Mouse (Mus musculus): Measurements from ENCODE around the gene Armh3. TPM values are rescaled to one million over a fixed set of nuclear protein-coding genes. Genes with fewer than 3 reads are reported as not detected.
A peak's percentile ranks its signal among the peaks of the same experiment; 100 is the strongest.

Armh3 gene
- polyA plus RNA-seq, 2 experiments, result 13.6 to 13.7 TPM

GRCm38 (mm10) chr19:46037243-46037924 is 39.1 kb upstream of the Armh3 start:
- 36% methylated on average over 6 of the region's 6 CpGs for WGBS
- Histone ChIP-seq H3K4me2 (replicated peaks; ENCODE audit: low read depth, low read length, severe bottlenecking) (peak overlapping the region; percentile 99), H3K27ac (replicated peaks; ENCODE audit: low read depth, low read length) (peak overlapping the region; percentile 43; the same call in 1 of the 2 replicates), H3K27me3 (ENCODE audit: control insufficient read depth, insufficient read depth, low read length) (no peaks in the 10 kb centered on the region), H3K4me1 (ENCODE audit: control insufficient read depth, insufficient read depth, low read length) (peaks cover 44% of the 10 kb centered on the region), H3K9me3 (ENCODE audit: control insufficient read depth, low read length) (no peaks in the 10 kb centered on the region), H3K9ac (ENCODE audit: low read depth, low read length, severe bottlenecking) (peak overlapping the region; percentile 92), H3K36me3 (ENCODE audit: control insufficient read depth, insufficient read depth, low read length) (peaks cover 50% of the 10 kb centered on the region), H3K4me3 (replicated peaks; ENCODE audit: low read length) (peak overlapping the region; percentile 84)
- ATAC-seq (ENCODE audit: low FRiP score, low read depth) (no peak), DNase-seq (ENCODE audit: low spot score) (no peak)
- TF ChIP-seq POLR2A (IDR thresholded peaks at IDR 0.05; ENCODE audit: borderline replicate concordance, extremely low read depth, insufficient read depth, insufficient read length), result no peak

DNA sequence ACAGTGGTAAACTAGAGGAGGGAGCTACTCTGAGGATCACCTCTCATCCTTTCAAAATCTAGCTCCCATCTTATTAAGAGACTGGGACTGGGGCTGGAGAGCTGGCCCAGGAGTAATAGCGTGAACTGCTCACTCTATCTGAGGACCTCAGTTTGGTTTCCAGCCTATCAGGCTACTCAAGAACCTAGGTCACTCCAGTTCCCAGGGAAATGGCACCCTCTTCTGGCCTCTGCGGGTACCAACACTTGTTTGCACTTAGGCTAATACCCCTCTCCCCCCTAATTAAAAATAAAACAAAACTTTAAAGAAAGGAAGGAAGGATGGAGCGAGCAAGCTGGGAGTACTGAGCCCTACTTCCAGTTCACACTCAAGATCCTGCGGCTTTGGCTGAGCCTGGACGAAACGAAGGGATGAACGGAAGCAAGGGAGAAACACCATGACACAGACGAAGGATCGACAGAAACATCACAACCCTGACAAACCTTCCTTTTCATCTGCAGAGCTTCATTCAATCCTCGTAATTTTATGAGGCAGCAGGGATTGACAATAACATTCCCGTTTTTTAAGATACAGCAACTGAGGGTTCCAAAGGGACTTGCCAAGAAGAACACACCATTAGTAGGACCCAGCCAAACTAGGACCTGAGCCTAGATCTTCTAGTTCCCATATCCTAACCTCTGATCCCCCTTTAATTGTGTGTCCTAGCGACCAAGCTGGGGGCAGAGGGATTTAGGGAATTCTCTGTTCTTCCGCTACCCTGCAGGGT is 38.4 kb upstream of the Armh3 start:
- Histone ChIP-seq H3K27ac (replicated peaks; ENCODE audit: low read depth, low read length) (no peak overlapping the region), H3K27me3 (ENCODE audit: control insufficient read depth, insufficient read depth, low read length) (no peaks in the 10 kb centered on the region), H3K9me3 (ENCODE audit: control insufficient read depth, low read length) (no peaks in the 10 kb centered on the region), H3K4me3 (replicated peaks; ENCODE audit: low read length) (peak overlapping the region; percentile 84), H3K36me3 (ENCODE audit: control insufficient read depth, insufficient read depth, low read length) (peaks cover 57% of the 10 kb centered on the region), H3K9ac (ENCODE audit: low read depth, low read length, severe bottlenecking) (peak overlapping the region; percentile 92; the same call in 1 of the 2 replicates), H3K4me1 (ENCODE audit: control insufficient read depth, insufficient read depth, low read length) (peaks cover 37% of the 10 kb centered on the region), H3K4me2 (replicated peaks; ENCODE audit: low read depth, low read length, severe bottlenecking) (peak overlapping the region; percentile 99)
- DNase-seq (ENCODE audit: low spot score) (no peak), ATAC-seq (ENCODE audit: low FRiP score, low read depth) (no peak)
- WGBS, result 76% methylated on average over 13 of the region's 13 CpGs
- no peak for TF ChIP-seq POLR2A (IDR thresholded peaks at IDR 0.05; ENCODE audit: borderline replicate concordance, extremely low read depth, insufficient read depth, insufficient read length)

DNA sequence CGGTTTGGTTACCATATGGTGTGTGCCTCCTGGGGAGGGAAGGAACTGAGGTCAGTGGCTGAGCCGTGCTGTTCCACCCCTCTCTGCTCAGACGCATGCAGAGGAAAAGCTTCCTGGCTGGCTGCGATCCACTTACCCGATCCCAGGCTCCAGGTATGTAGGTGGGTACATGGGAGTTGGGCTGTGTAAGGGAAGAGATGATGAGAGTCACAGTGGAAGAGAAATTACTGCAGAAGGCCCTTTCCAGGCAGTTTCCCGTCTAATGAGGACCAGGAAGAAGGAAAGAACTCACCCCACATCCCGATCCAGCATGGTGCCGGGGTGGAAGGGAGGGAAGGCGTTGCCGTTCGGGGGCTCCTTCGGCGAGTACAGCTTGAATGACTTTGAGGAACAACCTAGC is 37.7 kb upstream of the Armh3 start:
- Histone ChIP-seq H3K4me2 (replicated peaks; ENCODE audit: low read depth, low read length, severe bottlenecking) (no peak overlapping the region), H3K27ac (replicated peaks; ENCODE audit: low read depth, low read length) (no peak overlapping the region), H3K4me3 (replicated peaks; ENCODE audit: low read length) (no peak overlapping the region), H3K4me1 (ENCODE audit: control insufficient read depth, insufficient read depth, low read length) (peaks cover 30% of the 10 kb centered on the region), H3K9me3 (ENCODE audit: control insufficient read depth, low read length) (no peaks in the 10 kb centered on the region), H3K27me3 (ENCODE audit: control insufficient read depth, insufficient read depth, low read length) (no peaks in the 10 kb centered on the region), H3K36me3 (ENCODE audit: control insufficient read depth, insufficient read depth, low read length) (peaks cover 63% of the 10 kb centered on the region), H3K9ac (ENCODE audit: low read depth, low read length, severe bottlenecking) (no peak overlapping the region)
- no peak for DNase-seq (ENCODE audit: low spot score)
- no peak for ATAC-seq (ENCODE audit: low FRiP score, low read depth)
- 91% methylated on average over 13 of the region's 13 CpGs for WGBS
- TF ChIP-seq POLR2A (IDR thresholded peaks at IDR 0.05; ENCODE audit: borderline replicate concordance, extremely low read depth, insufficient read depth, insufficient read length), result no peak

- Histone ChIP-seq H3K4me1 (ENCODE audit: control insufficient read depth, insufficient read depth, low read length) (peaks cover 17% of the 10 kb centered on the region), H3K27ac (replicated peaks; ENCODE audit: low read depth, low read length) (no peak overlapping the region), H3K4me2 (replicated peaks; ENCODE audit: low read depth, low read length, severe bottlenecking) (no peak overlapping the region), H3K9me3 (ENCODE audit: control insufficient read depth, low read length) (0 out of 2 replicates have a peak, but pooled peaks cover 4% of the 10 kb centered on the region), H3K9ac (ENCODE audit: low read depth, low read length, severe bottlenecking) (no peak overlapping the region), H3K4me3 (replicated peaks; ENCODE audit: low read length) (no peak overlapping the region), H3K36me3 (ENCODE audit: control insufficient read depth, insufficient read depth, low read length) (peaks cover 70% of the 10 kb centered on the region), H3K27me3 (ENCODE audit: control insufficient read depth, insufficient read depth, low read length) (no peaks in the 10 kb centered on the region)
- WGBS, result 92% methylated on average over 11 of the region's 11 CpGs
- DNase-seq (ENCODE audit: low spot score), result no peak
- ATAC-seq (ENCODE audit: low FRiP score, low read depth), result no peak
- TF ChIP-seq POLR2A (IDR thresholded peaks at IDR 0.05; ENCODE audit: borderline replicate concordance, extremely low read depth, insufficient read depth, insufficient read length), result no peak
Observed at GRCm38 (mm10) chr19:46033911-46034310, 35.6 kb upstream of the Armh3 start.

GRCm38 (mm10) chr19:46032731-46033510 is 34.6 kb upstream of the Armh3 start:
- peaks cover 70% of the 10 kb centered on the region for H3K36me3 ChIP-seq (ENCODE audit: control insufficient read depth, insufficient read depth, low read length)

More at GRCm38 (mm10) chr19:46032731-46033510, 34.6 kb upstream of the Armh3 start:
- 88% methylated on average over 26 of the region's 26 CpGs for WGBS
- Histone ChIP-seq H3K4me2 (replicated peaks; ENCODE audit: low read depth, low read length, severe bottlenecking) (no peak overlapping the region), H3K27me3 (ENCODE audit: control insufficient read depth, insufficient read depth, low read length) (no peaks in the 10 kb centered on the region), H3K4me3 (replicated peaks; ENCODE audit: low read length) (no peak overlapping the region), H3K9me3 (ENCODE audit: control insufficient read depth, low read length) (0 out of 2 replicates have a peak, but pooled peaks cover 4% of the 10 kb centered on the region), H3K27ac (replicated peaks; ENCODE audit: low read depth, low read length) (no peak overlapping the region), H3K4me1 (ENCODE audit: control insufficient read depth, insufficient read depth, low read length) (peaks cover 11% of the 10 kb centered on the region), H3K9ac (ENCODE audit: low read depth, low read length, severe bottlenecking) (no peak overlapping the region)
- no peak for TF ChIP-seq POLR2A (IDR thresholded peaks at IDR 0.05; ENCODE audit: borderline replicate concordance, extremely low read depth, insufficient read depth, insufficient read length)
- ATAC-seq (ENCODE audit: low FRiP score, low read depth) (no peak), DNase-seq (ENCODE audit: low spot score) (no peak)
